Mouse (Mus musculus) B cell, adult (primary cell): Measurements from ENCODE around the gene Tulp3. TPM values are rescaled to one million over a fixed set of nuclear protein-coding genes. Genes with fewer than 3 reads are reported as not detected.

ENCODE experiments used
- total RNA-seq: library from RNA; stranded (reverse); gene quantifications from 4 replicates; pipeline ENCODE4 v1.2.4, GENCODE M21; 2023; ENCODE audit not compliant: inconsistent age

Tulp3 gene
- 3.2 to 4.7 TPM (median 4.1 TPM) in 4 replicates for total RNA-seq

GRCm38 (mm10) chr6:128355726-128356416 lies at the start of gene Tulp3:
Tulp3 (minus strand) TSS chr6:128355851.

GRCm38 (mm10) chr6:128398996-128399395 lies 43.3 kb upstream of the Tulp3 start, which contains the start of gene Nrip2:
Nrip2 (plus strand) TSS chr6:128399296.

GRCm38 (mm10) chr6:128375192-128375591 lies 19.5 kb upstream of the Tulp3 start, which contains the start of the genes Tex52 and Gm44596:
Tex52 (plus strand) TSS chr6:128375456.
Gm44596 (plus strand) TSS chr6:128375503.

GRCm38 (mm10) chr6:128362381-128363006 lies 6.8 kb upstream of the Tulp3 start, which contains the start of the genes Rhno1 and Foxm1:
Rhno1 (minus strand) TSS chr6:128362911.
Foxm1 (plus strand) TSS chr6:128362967.

GRCm38 (mm10) chr6:128300134-128301001 lies 55.3 kb downstream of the Tulp3 start, which contains the start of gene Tead4:
Tead4 (minus strand) TSS chr6:128300823.

Other genes starting within 250 kb of the Tulp3 start
- 0.13 to 2.2 TPM (median 0.26 TPM) in 3 of 4 replicates, not detected in the other for gene Tspan9, start 212.3 kb downstream of the Tulp3 start, total RNA-seq
- gene Tead4, start 55.0 kb downstream of the Tulp3 start, total RNA-seq: not detected in 4 replicates
- gene Rhno1, start 7.1 kb upstream of the Tulp3 start, total RNA-seq: 46.6 to 51.9 TPM (median 49.4 TPM) in 4 replicates
- 10.3 to 13.7 TPM (median 13.0 TPM) in 4 replicates for gene Foxm1, start 7.1 kb upstream of the Tulp3 start, total RNA-seq
- not detected in 4 replicates for gene Tex52, start 19.6 kb upstream of the Tulp3 start, total RNA-seq
- not detected in 4 replicates for gene Gm44596, start 19.7 kb upstream of the Tulp3 start, total RNA-seq
- not detected in 4 replicates for gene Nrip2, start 43.4 kb upstream of the Tulp3 start, total RNA-seq
- 40.0 to 51.5 TPM (median 49.4 TPM) in 4 replicates for gene Itfg2, start 69.1 kb upstream of the Tulp3 start, total RNA-seq
- gene Fkbp4, start 82.8 kb upstream of the Tulp3 start, total RNA-seq: 78.3 to 103 TPM (median 84.6 TPM) in 4 replicates
- not detected in 4 replicates for gene Pzp, start 170.9 kb upstream of the Tulp3 start, total RNA-seq
- not detected in 4 replicates for gene A2ml1, start 225.8 kb upstream of the Tulp3 start, total RNA-seq